Mouse (Mus musculus) MEL (cell line): ENCODE data around the gene Ube2d3. TPM values are rescaled to one million over a fixed set of nuclear protein-coding genes. Genes with fewer than 3 reads are reported as not detected.

Experiments
- DNase-seq: peaks from one replicate; pipeline ENCODE4 v3.0.0; 2011; ENCODE audit warnings: low read depth, low spot score
- H3K27ac ChIP-seq: 2 replicates; pipeline ENCODE4 v1.5.1; 2012; ENCODE audit warnings: low read depth, mild to moderate bottlenecking, control low read depth, low read length, moderate library complexity; ENCODE audit not compliant: control insufficient read depth
- H3K27me3 ChIP-seq, 2 experiments: fragments of 150-350 bp in 1 of 2; sonication (generic) in 1 of 2; 2 replicates each; pipeline ENCODE4 v1.6.1; 2012; ENCODE audit warnings: low read length in 2 of 2, mild to moderate bottlenecking in 2 of 2, improper control_type of control experiment in 1 of 2, moderate library complexity in 1 of 2; ENCODE audit not compliant: insufficient read depth in 2 of 2, control insufficient read depth in 1 of 2
- H3K36me3 ChIP-seq, 2 experiments: 2 replicates each; pipeline ENCODE4 v1.6.1; 2012 to 2014; ENCODE audit warnings: low read length in 2 of 2, improper control_type of control experiment in 1 of 2, inconsistent platforms in 1 of 2, mild to moderate bottlenecking in 1 of 2; ENCODE audit not compliant: insufficient read depth in 2 of 2, control insufficient read depth in 1 of 2
- H3K4me1 ChIP-seq, 2 experiments: fragments of 150-350 bp in 1 of 2; sonication (generic) in 1 of 2; 2 replicates each; pipeline ENCODE4 v1.6.1; 2012; ENCODE audit warnings: low read length in 2 of 2, improper control_type of control experiment in 1 of 2, mild to moderate bottlenecking in 1 of 2; ENCODE audit not compliant: insufficient read depth in 2 of 2, control insufficient read depth in 1 of 2
- H3K4me3 ChIP-seq, 2 experiments: fragments of 150-350 bp in 1 of 2; sonication (generic) in 1 of 2; 2 replicates each; pipeline ENCODE4 v1.5.1; 2012; ENCODE audit warnings: low read depth in 2 of 2, low read length in 2 of 2, mild to moderate bottlenecking in 2 of 2, moderate library complexity in 2 of 2, control low read depth in 1 of 2, improper control_type of control experiment in 1 of 2; ENCODE audit not compliant: control insufficient read depth in 1 of 2, insufficient read depth in 1 of 2
- H3K79me2 ChIP-seq: 2 replicates; pipeline ENCODE4 v1.6.1; 2012; ENCODE audit warnings: mild to moderate bottlenecking, low read length, moderate library complexity; ENCODE audit not compliant: control insufficient read depth, poor library complexity, insufficient read depth
- H3K9ac ChIP-seq: 2 replicates; pipeline ENCODE4 v1.6.1; 2012; ENCODE audit warnings: low read depth, mild to moderate bottlenecking, control low read depth, low read length, moderate library complexity; ENCODE audit not compliant: control insufficient read depth, poor library complexity, severe bottlenecking
- H3K9me3 ChIP-seq: fragments of 150-350 bp; sonication (generic); replicated peaks from 2 replicates; pipeline ENCODE4 v1.6.1; 2012; ENCODE audit warnings: mild to moderate bottlenecking, low read length, improper control_type of control experiment, moderate library complexity; ENCODE audit not compliant: insufficient read depth
- MAZ ChIP-seq: IDR thresholded peaks from 2 replicates; pipeline ENCODE4 v1.6.1; 2012; ENCODE audit warnings: low read depth, mild to moderate bottlenecking, inconsistent platforms, low read length, improper control_type of control experiment
- MEF2A ChIP-seq: IDR thresholded peaks from 2 replicates; pipeline ENCODE4 v1.6.1; 2014; ENCODE audit warnings: low read depth, mild to moderate bottlenecking, inconsistent platforms, low read length, improper control_type of control experiment; ENCODE audit not compliant: poor library complexity, insufficient replicate concordance, severe bottlenecking; ENCODE audit errors: extremely low read depth
- TAL1 ChIP-seq: IDR thresholded peaks from 2 replicates; pipeline ENCODE4 v1.6.1; 2012; ENCODE audit warnings: mild to moderate bottlenecking, inconsistent platforms, low read length, moderate library complexity, mixed read lengths
- polyA plus RNA-seq, 2 experiments: library from polyadenylated mRNA; stranded (reverse) in 1 of 2; unstranded in 1 of 2; fragments of >175 nt in 1 of 2; fragments of >200 nt in 1 of 2; gene quantifications; 2 replicates each; pipeline versions ENCODE4 v1.2.1 to v1.2.4; 2012; ENCODE audit warnings: low replicate concordance in 2 of 2, low read depth in 1 of 2; ENCODE audit not compliant: insufficient read length in 2 of 2, insufficient read depth in 1 of 2, missing spikeins in 1 of 2
- total RNA-seq: library from RNA; depleted of rRNA; stranded (reverse); fragments of 300-350 nt; gene quantifications from 2 replicates; pipeline ENCODE4 v1.2.3, GENCODE M21; 2012; rRNA removed

The Ube2d3 gene
- total and polyA plus RNA-seq, 3 experiments: 40.9 to 432 (median 340) TPM

DNA sequence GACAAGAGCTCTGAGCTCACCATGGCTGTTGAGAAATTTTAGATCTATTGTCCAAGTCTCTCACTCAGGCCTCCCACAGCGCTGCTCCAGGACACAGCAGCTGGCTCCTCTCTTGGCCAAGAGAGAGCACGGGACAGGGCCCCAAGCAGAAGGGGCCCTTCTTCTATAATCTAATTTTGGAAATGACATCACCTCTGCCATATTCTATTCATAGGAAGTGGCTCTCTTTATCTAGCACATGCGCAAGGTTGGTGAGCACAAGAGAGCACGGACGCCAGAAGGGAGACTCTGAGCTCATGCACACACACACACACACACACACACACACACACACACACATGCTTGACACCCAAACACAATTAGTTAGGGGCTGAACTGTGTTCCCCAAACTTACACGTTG is 78.9 kb downstream of the Ube2d3 start:
- H3K9ac ChIP-seq: no peak overlapping the region
- no peaks in the 10 kb centered on the region; a peak in 2 of 4 replicates for H3K36me3 ChIP-seq
- peaks cover 0 to 7% of the 10 kb centered on the region in 2 experiments; a peak in 1 of 4 replicates for H3K4me1 ChIP-seq
- no peaks in the 10 kb centered on the region for H3K79me2 ChIP-seq
- no peaks in the 10 kb centered on the region for H3K9me3 ChIP-seq
- no peaks in the 10 kb centered on the region for H3K27me3 ChIP-seq
- no peak overlapping the region for H3K4me3 ChIP-seq
- TF ChIP-seq MAZ (no peak), TAL1 (no peak), MEF2A (peak; percentile 84; the same call in 1 of the 2 replicates)
- peak; percentile 22 for DNase-seq
- H3K27ac ChIP-seq: no peak overlapping the region

Other genes starting within 250 kb of the Ube2d3 start
- 19.5 and 21.9 TPM in 2 replicates for gene Cenpe, start 225.6 kb upstream of the Ube2d3 start, total RNA-seq
- 100 to 1,000 TPM in 1 of 2 experiments, 10 to 100 TPM in 1; 26.4 to 119 TPM for gene Cenpe, start 225.6 kb upstream of the Ube2d3 start, polyA plus RNA-seq
- gene Bdh2, start 156.9 kb upstream of the Ube2d3 start, total RNA-seq: 0.23 and 0.42 TPM in 2 replicates
- under 1 TPM in 1 of 2 experiments, not detected in 1; 0.22 TPM for gene Bdh2, start 156.9 kb upstream of the Ube2d3 start, polyA plus RNA-seq
- 1.0 and 1.6 TPM in 2 replicates for gene Slc9b2, start 130.4 kb upstream of the Ube2d3 start, total RNA-seq
- 1 to 10 TPM in 1 of 2 experiments, not detected in 1; 1.3 TPM for gene Slc9b2, start 130.4 kb upstream of the Ube2d3 start, polyA plus RNA-seq
- not detected in 2 replicates for gene Slc9b1, start 90.1 kb upstream of the Ube2d3 start, total RNA-seq
- under 1 TPM in 1 of 2 experiments, not detected in 1; 0.14 TPM for gene Slc9b1, start 90.1 kb upstream of the Ube2d3 start, polyA plus RNA-seq
- 23.9 and 24.8 TPM in 2 replicates for gene Cisd2, start 14.2 kb upstream of the Ube2d3 start, total RNA-seq
- gene Cisd2, start 14.2 kb upstream of the Ube2d3 start, polyA plus RNA-seq: 10 to 100 TPM in 1 of 2 experiments, not detected in 1; 26.9 TPM
- gene Manba, start 47.5 kb downstream of the Ube2d3 start, total RNA-seq: 8.1 and 9.1 TPM in 2 replicates
- gene Manba, start 47.5 kb downstream of the Ube2d3 start, polyA plus RNA-seq: 10 to 100 TPM in 1 of 2 experiments, not detected in 1; 10.6 TPM